ENCODE assay signal across 8 mouse cellular contexts in genomic region chr6:64649296-64650226, GRCm38 (mm10).
A peak's percentile ranks its signal among the peaks of the same experiment; 100 is the strongest.
DNase-seq lines count a peak whose midpoint lies in the region; ATAC-seq lines count a peak whose summit lies in the region.

No protein-coding gene starts in this region.

- no peaks in the 10 kb centered on the region for H3K4me1 ChIP-seq in brown adipose tissue, adult 24 weeks (ENCODE audit: control insufficient read depth, insufficient read depth, insufficient read length, low read length)
- peaks cover 37% of the 10 kb centered on the region for H3K4me1 ChIP-seq in forebrain, embryonic 10.5 days
- no peaks in the 10 kb centered on the region for H3K4me1 ChIP-seq in liver, embryonic 16.5 days (ENCODE audit: control insufficient read depth, low read depth, low read length)
- H3K4me1 ChIP-seq in neural tube, embryonic 15.5 days, result peaks cover 12% of the 10 kb centered on the region

- peak; percentile 89 for ATAC-seq in hematopoietic stem cell, adult 5-6 weeks (replicated peaks in 1 of 2; ENCODE audit: insufficient read depth in 1 of 2, low FRiP score in 2 of 2, low TSS enrichment in 1 of 2, low read depth in 1 of 2, poor library complexity in 2 of 2, severe bottlenecking in 2 of 2)
- ATAC-seq in liver, embryonic 16.5 days (ENCODE audit: low read depth), result no peak
- ATAC-seq in neural tube, embryonic 15.5 days (ENCODE audit: low FRiP score), result peak; percentile 87

- H3K9ac ChIP-seq in liver, embryonic 16.5 days (ENCODE audit: low read depth, low read length), result no peak overlapping the region
- peak overlapping the region; percentile 30 for H3K9ac ChIP-seq in neural tube, embryonic 15.5 days (replicated peaks)

- no peaks in the 10 kb centered on the region for H3K36me3 ChIP-seq in forebrain, embryonic 10.5 days (replicated peaks)
- H3K36me3 ChIP-seq in liver, embryonic 16.5 days (ENCODE audit: control insufficient read depth, insufficient read depth), result no peaks in the 10 kb centered on the region
- H3K36me3 ChIP-seq in neural tube, embryonic 15.5 days, result no peaks in the 10 kb centered on the region

- no peaks in the 10 kb centered on the region for H3K27me3 ChIP-seq in forebrain, embryonic 10.5 days (ENCODE audit: poor library complexity, severe bottlenecking)
- H3K27me3 ChIP-seq in liver, embryonic 16.5 days (ENCODE audit: control insufficient read depth, insufficient read depth, low read depth, low read length), result no peaks in the 10 kb centered on the region
- no peaks in the 10 kb centered on the region for H3K27me3 ChIP-seq in neural tube, embryonic 15.5 days (replicated peaks)

- peak overlapping the region; percentile 36 for H3K4me3 ChIP-seq in brown adipose tissue, adult 24 weeks (ENCODE audit: insufficient read depth, low read depth, low read length)
- H3K4me3 ChIP-seq in forebrain, embryonic 10.5 days, result peak overlapping the region; percentile 43
- peak overlapping the region; percentile 8; the same call in 1 of the 2 replicates for H3K4me3 ChIP-seq in liver, embryonic 16.5 days (ENCODE audit: low read depth, low read length)
- H3K4me3 ChIP-seq in neural tube, embryonic 15.5 days (replicated peaks), result peak overlapping the region; percentile 42

- H3K9me3 ChIP-seq in forebrain, embryonic 10.5 days, result no peaks in the 10 kb centered on the region
- H3K9me3 ChIP-seq in liver, embryonic 16.5 days (replicated peaks; ENCODE audit: control insufficient read depth, low read length), result no peaks in the 10 kb centered on the region
- H3K9me3 ChIP-seq in neural tube, embryonic 15.5 days (replicated peaks), result no peaks in the 10 kb centered on the region

- no peak overlapping the region for H3K27ac ChIP-seq in brown adipose tissue, adult 24 weeks (replicated peaks; ENCODE audit: low read depth, low read length)
- peak overlapping the region; percentile 64 for H3K27ac ChIP-seq in forebrain, embryonic 10.5 days
- H3K27ac ChIP-seq in liver, embryonic 16.5 days (ENCODE audit: low read length), result no peak overlapping the region
- peak overlapping the region; percentile 60 for H3K27ac ChIP-seq in neural tube, embryonic 15.5 days (replicated peaks)

- WGBS in forebrain, embryonic 10.5 days, result 23% methylated on average over 20 of the region's 20 CpGs
- 23% methylated on average over 20 of the region's 20 CpGs for WGBS in liver, embryonic 16.5 days (ENCODE audit: insufficient replicate concordance)
- 10% methylated on average over 20 of the region's 20 CpGs for WGBS in neural tube, embryonic 15.5 days

- peak overlapping the region; percentile 33 for H3K4me2 ChIP-seq in liver, embryonic 16.5 days (ENCODE audit: low read depth, low read length)
- H3K4me2 ChIP-seq in neural tube, embryonic 15.5 days, result peak overlapping the region; percentile 62

- peak; percentile 2 for DNase-seq in MEL-GATA-1-ER (ENCODE audit: extremely low read depth, low read depth)
- DNase-seq in forebrain, embryonic 10.5 days (ENCODE audit: extremely low spot score, low spot score), result peak; percentile 59
- peak; percentile 48 to 86 for DNase-seq in layer of hippocampus, adult 18-20 months (ENCODE audit: low spot score in 2 of 2)
- DNase-seq in spleen, adult 12 weeks (ENCODE audit: low spot score), result no peak

Comparison
In these comparisons a context has a peak if more than half of its experiments do, and no peak if none do; other contexts are left out.
1. H3K27ac ChIP-seq: peak in forebrain, embryonic 10.5 days (single experiment) and neural tube, embryonic 15.5 days (single experiment); none in brown adipose tissue, adult 24 weeks (single experiment) and liver, embryonic 16.5 days (single experiment).
2. Peak in every context shown above with its lines, with median percentiles within 50 percentile points of each other: H3K4me3 ChIP-seq.